8 mouse cellular contexts compared by ENCODE assay signal in the genomic region with DNA sequence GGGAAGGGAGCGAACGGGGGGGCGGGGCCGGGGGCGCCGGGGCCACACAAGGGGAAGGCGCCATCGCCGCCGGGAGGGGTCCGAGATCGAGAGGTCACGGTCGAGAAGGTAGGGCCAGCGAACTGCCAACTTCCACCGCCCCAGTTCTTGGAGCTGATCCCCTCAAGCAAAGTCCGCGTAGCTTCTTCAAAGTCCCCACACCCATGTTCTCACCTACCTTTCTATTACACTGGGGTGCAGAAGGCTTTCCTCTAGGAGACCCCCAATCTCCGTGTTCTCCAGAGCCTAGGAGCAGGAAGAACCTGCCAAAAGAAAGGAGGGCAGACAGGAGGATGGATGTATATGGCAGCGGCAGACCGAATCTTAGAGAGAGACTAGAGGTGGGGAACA. TPM values are rescaled to one million over a fixed set of nuclear protein-coding genes. Genes with fewer than 3 reads are reported as not detected.
DNase-seq lines count a peak whose midpoint lies in the region; ATAC-seq lines count a peak whose summit lies in the region.

No protein-coding gene starts in this region.

- H3K4me2 ChIP-seq in forebrain, embryonic 14.5 days (ENCODE audit: low read length), result peak overlapping the region; percentile 94
- peak overlapping the region; percentile 80 for H3K4me2 ChIP-seq in limb, embryonic 15.5 days
- peak overlapping the region; percentile 70 for H3K4me2 ChIP-seq in stomach, embryonic 14.5 days (replicated peaks; ENCODE audit: low read depth, low read length)

- peak overlapping the region; percentile 69 for H3K9ac ChIP-seq in forebrain, embryonic 14.5 days (ENCODE audit: low read length)
- peak overlapping the region; percentile 93 for H3K9ac ChIP-seq in limb, embryonic 15.5 days
- peak overlapping the region; percentile 71 for H3K9ac ChIP-seq in stomach, embryonic 14.5 days (replicated peaks; ENCODE audit: low read depth, low read length)

- H3K9me3 ChIP-seq in megakaryocyte, embryonic 14.5 days, result no peaks in the 10 kb centered on the region
- no peaks in the 10 kb centered on the region for H3K9me3 ChIP-seq in forebrain, embryonic 14.5 days (replicated peaks; ENCODE audit: control insufficient read depth, low read length)
- H3K9me3 ChIP-seq in limb, embryonic 15.5 days, result no peaks in the 10 kb centered on the region
- no peaks in the 10 kb centered on the region for H3K9me3 ChIP-seq in stomach, embryonic 14.5 days (ENCODE audit: control insufficient read depth, low read depth, low read length)

- peak overlapping the region; percentile 80 for H3K4me3 ChIP-seq in megakaryocyte, embryonic 14.5 days (replicated peaks)
- peak overlapping the region; percentile 51 for H3K4me3 ChIP-seq in forebrain, embryonic 14.5 days (ENCODE audit: low read depth, low read length)
- H3K4me3 ChIP-seq in limb, embryonic 15.5 days, result peak overlapping the region; percentile 91
- H3K4me3 ChIP-seq in stomach, embryonic 14.5 days (ENCODE audit: low read depth, low read length), result peak overlapping the region; percentile 57

- ATAC-seq in megakaryocyte, adult 5-6 weeks (ENCODE audit: poor library complexity, severe bottlenecking), result no peak
- ATAC-seq in forebrain, embryonic 14.5 days, result no peak
- ATAC-seq in limb, embryonic 15.5 days (ENCODE audit: insufficient number of reproducible peaks, low FRiP score, low TSS enrichment, low read depth), result no peak
- ATAC-seq in stomach, embryonic 14.5 days (ENCODE audit: insufficient number of reproducible peaks, insufficient read depth, low FRiP score, low read depth), result no peak
- ATAC-seq in granulocyte monocyte progenitor cell, adult 5-6 weeks (replicated peaks; ENCODE audit: poor library complexity, severe bottlenecking), result no peak
- ATAC-seq in erythroblast, adult 5-6 weeks (replicated peaks; ENCODE audit: low FRiP score, poor library complexity, severe bottlenecking), result no peak

- WGBS in forebrain, embryonic 14.5 days, result 2% methylated on average over 13 of the region's 21 CpGs
- 4% methylated on average over 16 of the region's 21 CpGs for WGBS in limb, embryonic 15.5 days
- WGBS in stomach, embryonic 14.5 days, result under 1% methylated on average over 19 of the region's 21 CpGs

- H3K27me3 ChIP-seq in megakaryocyte, embryonic 14.5 days (replicated peaks), result peaks cover 97% of the 10 kb centered on the region
- peaks cover 41% of the 10 kb centered on the region for H3K27me3 ChIP-seq in forebrain, embryonic 14.5 days (replicated peaks; ENCODE audit: control insufficient read depth, insufficient read depth, low read length)
- H3K27me3 ChIP-seq in limb, embryonic 15.5 days, result no peaks in the 10 kb centered on the region
- H3K27me3 ChIP-seq in stomach, embryonic 14.5 days (ENCODE audit: control insufficient read depth, insufficient read depth, low read length), result no peaks in the 10 kb centered on the region

- H3K27ac ChIP-seq in forebrain, embryonic 14.5 days (ENCODE audit: low read depth, low read length), result no peak overlapping the region
- H3K27ac ChIP-seq in limb, embryonic 15.5 days, result peak overlapping the region; percentile 96
- H3K27ac ChIP-seq in stomach, embryonic 14.5 days (ENCODE audit: low read length), result peak overlapping the region; percentile 93

- no peaks in the 10 kb centered on the region for H3K36me3 ChIP-seq in megakaryocyte, embryonic 14.5 days (replicated peaks; ENCODE audit: low read length)
- no peaks in the 10 kb centered on the region for H3K36me3 ChIP-seq in forebrain, embryonic 14.5 days (ENCODE audit: control insufficient read depth, insufficient read depth, low read length)
- no peaks in the 10 kb centered on the region for H3K36me3 ChIP-seq in limb, embryonic 15.5 days
- H3K36me3 ChIP-seq in stomach, embryonic 14.5 days (ENCODE audit: control insufficient read depth, insufficient read depth, low read length), result no peaks in the 10 kb centered on the region

- no peak for DNase-seq in forebrain, embryonic 14.5 days (ENCODE audit: low spot score)
- no peak for DNase-seq in retina, embryonic 14.5 days (ENCODE audit: low spot score)

- peaks cover 66% of the 10 kb centered on the region for H3K4me1 ChIP-seq in megakaryocyte, embryonic 14.5 days
- peaks cover 16% of the 10 kb centered on the region for H3K4me1 ChIP-seq in forebrain, embryonic 14.5 days (ENCODE audit: control insufficient read depth, insufficient read depth, low read length)
- H3K4me1 ChIP-seq in limb, embryonic 15.5 days, result peaks cover 76% of the 10 kb centered on the region
- H3K4me1 ChIP-seq in stomach, embryonic 14.5 days (ENCODE audit: control insufficient read depth, insufficient read depth, low read length), result peaks cover 59% of the 10 kb centered on the region

RNA-seq across cellular contexts. Expression of a gene that starts 1.3 kb away (rescaled TPM):
- polyA plus RNA-seq in megakaryocyte, embryonic 14.5 days (2012; ENCODE audit: insufficient read depth, low replicate concordance), result 8.5 and 73.0 TPM in 2 replicates
- not detected in 2 replicates for total RNA-seq in megakaryocyte, adult 5-6 weeks (2015)
- not detected in 2 replicates for total RNA-seq in megakaryocyte, adult 5-6 weeks (2017)
- not detected in 2 replicates for polyA plus RNA-seq in forebrain, embryonic 14.5 days (2014; fragmentation: Nextera tagmentation; extraction: Ambion mirVana)
- not detected in 2 replicates for polyA plus RNA-seq in limb, embryonic 15.5 days (2015; fragmentation: Nextera tagmentation; extraction: Ambion mirVana)
- not detected in 2 replicates for polyA plus RNA-seq in stomach, embryonic 14.5 days (2014; fragmentation: Nextera tagmentation; extraction: Ambion mirVana)
- total RNA-seq in granulocyte monocyte progenitor cell, adult 5-6 weeks (2014; fragmentation: Nextera tagmentation), result not detected in 2 replicates
- not detected in 2 replicates for total RNA-seq in granulocyte monocyte progenitor cell, adult 5-6 weeks (2017)
- not detected in 2 replicates for total RNA-seq in erythroblast, adult 5-6 weeks (2015; ENCODE audit: low replicate concordance)
- not detected in 2 replicates for total RNA-seq in erythroblast, adult 5-6 weeks (2017; ENCODE audit: low replicate concordance)

RNA-seq across cellular contexts. Expression of a gene that starts 1.4 kb away (rescaled TPM):
- 0.09 and 2.0 TPM in 2 replicates for polyA plus RNA-seq in megakaryocyte, embryonic 14.5 days (2012; ENCODE audit: insufficient read depth, low replicate concordance)
- total RNA-seq in megakaryocyte, adult 5-6 weeks (2015), result 1.4 and 2.9 TPM in 2 replicates
- 0.40 and 2.2 TPM in 2 replicates for total RNA-seq in megakaryocyte, adult 5-6 weeks (2017)
- 0.61 and 0.85 TPM in 2 replicates for polyA plus RNA-seq in forebrain, embryonic 14.5 days (2014; fragmentation: Nextera tagmentation; extraction: Ambion mirVana)
- 8.1 and 8.4 TPM in 2 replicates for polyA plus RNA-seq in limb, embryonic 15.5 days (2015; fragmentation: Nextera tagmentation; extraction: Ambion mirVana)
- polyA plus RNA-seq in stomach, embryonic 14.5 days (2014; fragmentation: Nextera tagmentation; extraction: Ambion mirVana), result 7.3 and 8.3 TPM in 2 replicates
- 6.8 and 7.4 TPM in 2 replicates for total RNA-seq in granulocyte monocyte progenitor cell, adult 5-6 weeks (2014; fragmentation: Nextera tagmentation)
- total RNA-seq in granulocyte monocyte progenitor cell, adult 5-6 weeks (2017), result 0.67 and 1.8 TPM in 2 replicates
- total RNA-seq in erythroblast, adult 5-6 weeks (2015; ENCODE audit: low replicate concordance), result 0.38 TPM in 1 of 2 replicates, not detected in the other
- not detected in 2 replicates for total RNA-seq in erythroblast, adult 5-6 weeks (2017; ENCODE audit: low replicate concordance)

RNA-seq across cellular contexts. Expression of a gene that starts 14.0 kb away (rescaled TPM):
- polyA plus RNA-seq in megakaryocyte, embryonic 14.5 days (2012; ENCODE audit: insufficient read depth, low replicate concordance), result 22.1 and 24.3 TPM in 2 replicates
- total RNA-seq in megakaryocyte, adult 5-6 weeks (2015), result 32.8 and 36.7 TPM in 2 replicates
- 21.4 and 22.8 TPM in 2 replicates for total RNA-seq in megakaryocyte, adult 5-6 weeks (2017)
- 25.5 and 25.7 TPM in 2 replicates for polyA plus RNA-seq in forebrain, embryonic 14.5 days (2014; fragmentation: Nextera tagmentation; extraction: Ambion mirVana)
- 31.6 and 33.5 TPM in 2 replicates for polyA plus RNA-seq in limb, embryonic 15.5 days (2015; fragmentation: Nextera tagmentation; extraction: Ambion mirVana)
- 33.3 and 33.5 TPM in 2 replicates for polyA plus RNA-seq in stomach, embryonic 14.5 days (2014; fragmentation: Nextera tagmentation; extraction: Ambion mirVana)
- total RNA-seq in granulocyte monocyte progenitor cell, adult 5-6 weeks (2014; fragmentation: Nextera tagmentation), result 27.8 and 41.3 TPM in 2 replicates
- total RNA-seq in granulocyte monocyte progenitor cell, adult 5-6 weeks (2017), result 16.0 and 16.3 TPM in 2 replicates
- 12.7 and 23.2 TPM in 2 replicates for total RNA-seq in erythroblast, adult 5-6 weeks (2015; ENCODE audit: low replicate concordance)
- total RNA-seq in erythroblast, adult 5-6 weeks (2017; ENCODE audit: low replicate concordance), result 9.1 and 15.7 TPM in 2 replicates

RNA-seq across cellular contexts. Expression of a gene that starts 16.3 kb away (rescaled TPM):
- 67.5 and 91.7 TPM in 2 replicates for polyA plus RNA-seq in megakaryocyte, embryonic 14.5 days (2012; ENCODE audit: insufficient read depth, low replicate concordance)
- 98.9 and 105 TPM in 2 replicates for total RNA-seq in megakaryocyte, adult 5-6 weeks (2015)
- total RNA-seq in megakaryocyte, adult 5-6 weeks (2017), result 102 and 122 TPM in 2 replicates
- 17.6 and 19.0 TPM in 2 replicates for polyA plus RNA-seq in forebrain, embryonic 14.5 days (2014; fragmentation: Nextera tagmentation; extraction: Ambion mirVana)
- 27.7 and 35.9 TPM in 2 replicates for polyA plus RNA-seq in limb, embryonic 15.5 days (2015; fragmentation: Nextera tagmentation; extraction: Ambion mirVana)
- 25.5 and 26.3 TPM in 2 replicates for polyA plus RNA-seq in stomach, embryonic 14.5 days (2014; fragmentation: Nextera tagmentation; extraction: Ambion mirVana)
- 68.6 and 117 TPM in 2 replicates for total RNA-seq in granulocyte monocyte progenitor cell, adult 5-6 weeks (2014; fragmentation: Nextera tagmentation)
- 69.5 and 92.0 TPM in 2 replicates for total RNA-seq in granulocyte monocyte progenitor cell, adult 5-6 weeks (2017)
- 23.6 and 25.4 TPM in 2 replicates for total RNA-seq in erythroblast, adult 5-6 weeks (2015; ENCODE audit: low replicate concordance)
- total RNA-seq in erythroblast, adult 5-6 weeks (2017; ENCODE audit: low replicate concordance), result 8.8 and 30.3 TPM in 2 replicates

RNA-seq across cellular contexts. Expression of a gene that starts 23.6 kb away (rescaled TPM):
- polyA plus RNA-seq in megakaryocyte, embryonic 14.5 days (2012; ENCODE audit: insufficient read depth, low replicate concordance), result 268 and 792 TPM in 2 replicates
- 496 and 536 TPM in 2 replicates for total RNA-seq in megakaryocyte, adult 5-6 weeks (2015)
- 639 and 705 TPM in 2 replicates for total RNA-seq in megakaryocyte, adult 5-6 weeks (2017)
- 608 and 689 TPM in 2 replicates for polyA plus RNA-seq in forebrain, embryonic 14.5 days (2014; fragmentation: Nextera tagmentation; extraction: Ambion mirVana)
- polyA plus RNA-seq in limb, embryonic 15.5 days (2015; fragmentation: Nextera tagmentation; extraction: Ambion mirVana), result 759 and 834 TPM in 2 replicates
- polyA plus RNA-seq in stomach, embryonic 14.5 days (2014; fragmentation: Nextera tagmentation; extraction: Ambion mirVana), result 759 and 780 TPM in 2 replicates
- 406 and 527 TPM in 2 replicates for total RNA-seq in granulocyte monocyte progenitor cell, adult 5-6 weeks (2014; fragmentation: Nextera tagmentation)
- 494 and 518 TPM in 2 replicates for total RNA-seq in granulocyte monocyte progenitor cell, adult 5-6 weeks (2017)
- 100 and 139 TPM in 2 replicates for total RNA-seq in erythroblast, adult 5-6 weeks (2015; ENCODE audit: low replicate concordance)
- total RNA-seq in erythroblast, adult 5-6 weeks (2017; ENCODE audit: low replicate concordance), result 131 and 151 TPM in 2 replicates
